Mouse (Mus musculus): Measurements from ENCODE around the gene Dnah11. TPM values are rescaled to one million over a fixed set of nuclear protein-coding genes. Genes with fewer than 3 reads are reported as not detected.

Dnah11 gene
- polyA plus RNA-seq, 1 experiment = 0.43 TPM

GRCm38 (mm10) chr12:117980315-117980714 lies 218.5 kb downstream of the Dnah11 start:
- Histone ChIP-seq H3K36me3 (ENCODE audit: control insufficient read depth, insufficient read depth, low read length) (no peaks in the 10 kb centered on the region), H3K27me3 (ENCODE audit: control insufficient read depth, insufficient read depth, low read length) (no peaks in the 10 kb centered on the region), H3K4me3 (ENCODE audit: control insufficient read depth, insufficient read depth, low read length) (no peak overlapping the region), H3K4me1 (replicated peaks; ENCODE audit: control insufficient read depth, insufficient read depth, low read length) (no peaks in the 10 kb centered on the region), H3K27ac (ENCODE audit: control insufficient read depth, insufficient read depth, low read length) (no peak overlapping the region)
- WGBS = 89% methylated on average over 3 of the region's 3 CpGs
- no peak for DNase-seq
- TF ChIP-seq CTCF (IDR thresholded peaks at IDR 0.05; ENCODE audit: borderline replicate concordance, control insufficient read depth, extremely low read depth, insufficient read depth, low read length, poor library complexity) (no peak), POLR2A (IDR thresholded peaks at IDR 0.05; ENCODE audit: control insufficient read depth, extremely low read depth, insufficient read depth, low read length, poor library complexity) (no peak)

DNA sequence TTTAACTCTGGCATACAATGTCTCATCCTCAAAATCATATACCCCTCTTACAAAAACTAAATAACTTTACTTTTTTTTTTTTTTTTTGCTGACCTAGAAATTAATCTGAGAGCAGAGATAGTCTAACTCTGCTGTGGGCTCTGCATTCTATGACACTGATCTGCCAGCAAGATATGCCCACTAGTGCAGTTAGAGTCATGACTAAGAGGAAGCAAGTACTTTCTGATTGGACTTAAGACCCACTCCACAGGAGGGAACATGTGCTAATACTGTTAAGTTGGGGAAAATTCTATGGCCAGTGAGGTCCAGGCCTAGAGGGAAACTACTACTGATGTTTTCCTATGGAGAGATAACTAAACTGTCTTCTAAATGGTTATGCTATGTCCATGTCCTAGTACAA lies 225.1 kb downstream of the Dnah11 start:
- H3K36me3 ChIP-seq (ENCODE audit: control insufficient read depth, insufficient read depth, low read length) = no peaks in the 10 kb centered on the region
- H3K27me3 ChIP-seq (ENCODE audit: control insufficient read depth, insufficient read depth, low read length) = no peaks in the 10 kb centered on the region
- no peak overlapping the region for H3K4me3 ChIP-seq (ENCODE audit: control insufficient read depth, insufficient read depth, low read length)
- H3K4me1 ChIP-seq (replicated peaks; ENCODE audit: control insufficient read depth, insufficient read depth, low read length) = no peaks in the 10 kb centered on the region
- TF ChIP-seq CTCF (IDR thresholded peaks at IDR 0.05; ENCODE audit: borderline replicate concordance, control insufficient read depth, extremely low read depth, insufficient read depth, low read length, poor library complexity) = no peak
- no peak for DNase-seq
- H3K27ac ChIP-seq (ENCODE audit: control insufficient read depth, insufficient read depth, low read length) = no peak overlapping the region

- DNase-seq = no peak
- Histone ChIP-seq H3K4me3 (ENCODE audit: control insufficient read depth, insufficient read depth, low read length) (no peak overlapping the region), H3K36me3 (ENCODE audit: control insufficient read depth, insufficient read depth, low read length) (no peaks in the 10 kb centered on the region), H3K27me3 (ENCODE audit: control insufficient read depth, insufficient read depth, low read length) (no peaks in the 10 kb centered on the region), H3K4me1 (replicated peaks; ENCODE audit: control insufficient read depth, insufficient read depth, low read length) (no peaks in the 10 kb centered on the region), H3K27ac (ENCODE audit: control insufficient read depth, insufficient read depth, low read length) (no peak overlapping the region)
- 96% methylated on average over 2 of the region's 2 CpGs for WGBS
- no peak for TF ChIP-seq CTCF (IDR thresholded peaks at IDR 0.05; ENCODE audit: borderline replicate concordance, control insufficient read depth, extremely low read depth, insufficient read depth, low read length, poor library complexity)
- TF ChIP-seq POLR2A (IDR thresholded peaks at IDR 0.05; ENCODE audit: control insufficient read depth, extremely low read depth, insufficient read depth, low read length, poor library complexity) = no peak
These were observed 236.1 kb downstream of the Dnah11 start for GRCm38 (mm10) chr12:117962698-117963097.

DNA sequence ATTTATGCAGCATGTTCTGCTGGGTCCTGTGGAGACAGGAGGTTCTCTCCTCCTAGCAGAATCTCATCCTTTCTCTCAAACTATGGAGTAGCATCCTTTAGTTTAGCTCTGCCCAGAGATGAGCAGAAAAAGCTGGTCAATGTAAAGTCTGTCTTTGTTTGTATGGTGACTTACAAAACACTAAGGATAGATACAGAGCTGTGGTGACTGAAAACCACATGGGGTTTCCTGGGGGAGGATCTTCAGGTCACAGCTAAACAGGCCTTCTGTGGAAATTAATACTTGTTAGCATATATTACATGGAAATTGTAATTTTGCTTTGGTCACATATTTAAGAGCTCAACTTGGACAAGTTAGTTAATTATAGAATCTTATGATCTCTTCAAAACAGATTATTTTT lies 239.6 kb downstream of the Dnah11 start:
- Histone ChIP-seq H3K4me1 (replicated peaks; ENCODE audit: control insufficient read depth, insufficient read depth, low read length) (no peaks in the 10 kb centered on the region), H3K4me3 (ENCODE audit: control insufficient read depth, insufficient read depth, low read length) (no peak overlapping the region)

GRCm38 (mm10) chr12:117946823-117947704 lies 251.8 kb downstream of the Dnah11 start:
- Histone ChIP-seq H3K27ac (ENCODE audit: control insufficient read depth, insufficient read depth, low read length) (no peak overlapping the region), H3K27me3 (ENCODE audit: control insufficient read depth, insufficient read depth, low read length) (no peaks in the 10 kb centered on the region), H3K4me1 (replicated peaks; ENCODE audit: control insufficient read depth, insufficient read depth, low read length) (0 out of 2 replicates have a peak, but pooled peaks cover under 1% of the 10 kb centered on the region), H3K36me3 (ENCODE audit: control insufficient read depth, insufficient read depth, low read length) (no peaks in the 10 kb centered on the region), H3K4me3 (ENCODE audit: control insufficient read depth, insufficient read depth, low read length) (no peak overlapping the region)
- TF ChIP-seq POLR2A (IDR thresholded peaks at IDR 0.05; ENCODE audit: control insufficient read depth, extremely low read depth, insufficient read depth, low read length, poor library complexity) (no peak), CTCF (IDR thresholded peaks at IDR 0.05; ENCODE audit: borderline replicate concordance, control insufficient read depth, extremely low read depth, insufficient read depth, low read length, poor library complexity) (no peak)
- DNase-seq = no peak
- WGBS = 34% methylated on average over 5 of the region's 5 CpGs

More for the DNA sequence above, 239.6 kb downstream of the Dnah11 start:
- no peaks in the 10 kb centered on the region for H3K36me3 ChIP-seq (ENCODE audit: control insufficient read depth, insufficient read depth, low read length)
- no peak for TF ChIP-seq CTCF (IDR thresholded peaks at IDR 0.05; ENCODE audit: borderline replicate concordance, control insufficient read depth, extremely low read depth, insufficient read depth, low read length, poor library complexity)
- TF ChIP-seq POLR2A (IDR thresholded peaks at IDR 0.05; ENCODE audit: control insufficient read depth, extremely low read depth, insufficient read depth, low read length, poor library complexity) = no peak
- no peak overlapping the region for H3K27ac ChIP-seq (ENCODE audit: control insufficient read depth, insufficient read depth, low read length)
- no peaks in the 10 kb centered on the region for H3K27me3 ChIP-seq (ENCODE audit: control insufficient read depth, insufficient read depth, low read length)
- no peak for DNase-seq

DNA sequence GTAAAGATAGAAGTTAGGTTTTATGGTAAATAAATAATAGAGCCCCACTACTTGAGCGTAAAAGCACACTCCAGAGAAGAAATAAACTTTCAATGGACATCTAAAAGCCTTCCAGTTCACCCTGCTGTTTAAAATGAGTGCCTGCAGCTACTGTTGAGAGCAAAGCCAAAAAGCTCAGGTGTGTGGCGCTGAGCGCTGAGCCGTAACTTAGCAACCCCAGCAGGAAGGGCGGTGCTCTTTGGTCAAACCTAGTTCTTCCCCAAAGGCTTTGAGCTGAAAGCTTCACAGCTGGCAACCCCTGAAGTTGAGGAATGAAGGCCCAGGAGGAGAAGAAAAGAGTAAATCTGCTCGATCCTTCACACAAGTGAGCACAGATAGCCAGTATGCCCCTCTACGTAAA lies 256.9 kb downstream of the Dnah11 start:
- TF ChIP-seq POLR2A (IDR thresholded peaks at IDR 0.05; ENCODE audit: control insufficient read depth, extremely low read depth, insufficient read depth, low read length, poor library complexity) (no peak), CTCF (IDR thresholded peaks at IDR 0.05; ENCODE audit: borderline replicate concordance, control insufficient read depth, extremely low read depth, insufficient read depth, low read length, poor library complexity) (no peak)
- Histone ChIP-seq H3K4me3 (ENCODE audit: control insufficient read depth, insufficient read depth, low read length) (no peak overlapping the region), H3K4me1 (replicated peaks; ENCODE audit: control insufficient read depth, insufficient read depth, low read length) (0 out of 2 replicates have a peak, but pooled peaks cover 2% of the 10 kb centered on the region), H3K36me3 (ENCODE audit: control insufficient read depth, insufficient read depth, low read length) (no peaks in the 10 kb centered on the region), H3K27me3 (ENCODE audit: control insufficient read depth, insufficient read depth, low read length) (no peaks in the 10 kb centered on the region), H3K27ac (ENCODE audit: control insufficient read depth, insufficient read depth, low read length) (no peak overlapping the region)
- peak; percentile 2 for DNase-seq
- WGBS = 47% methylated on average over 7 of the region's 7 CpGs
